Mouse (Mus musculus): ENCODE data around the gene Kif15.

- TF ChIP-seq CTCF (IDR thresholded peaks at IDR 0.05; ENCODE audit: insufficient read depth, low read length) = no peak
- 0 out of 2 replicates have a peak, but pooled peaks have one; percentile 23 for TF ChIP-seq POLR2A (IDR thresholded peaks at IDR 0.05; ENCODE audit: borderline replicate concordance, extremely low read depth, low read depth, low read length)
Measured at GRCm38 (mm10) chr9:123020995-123021631, 70.3 kb downstream of the Kif15 start, which contains the start of gene Tmem42.
